Mouse (Mus musculus): ENCODE data around the gene 4921524J17Rik. TPM values are rescaled to one million over a fixed set of nuclear protein-coding genes. Genes with fewer than 3 reads are reported as not detected.

4921524J17Rik gene
- polyA plus RNA-seq, 1 experiment from 2014 or later, result 42.8 TPM

DNA sequence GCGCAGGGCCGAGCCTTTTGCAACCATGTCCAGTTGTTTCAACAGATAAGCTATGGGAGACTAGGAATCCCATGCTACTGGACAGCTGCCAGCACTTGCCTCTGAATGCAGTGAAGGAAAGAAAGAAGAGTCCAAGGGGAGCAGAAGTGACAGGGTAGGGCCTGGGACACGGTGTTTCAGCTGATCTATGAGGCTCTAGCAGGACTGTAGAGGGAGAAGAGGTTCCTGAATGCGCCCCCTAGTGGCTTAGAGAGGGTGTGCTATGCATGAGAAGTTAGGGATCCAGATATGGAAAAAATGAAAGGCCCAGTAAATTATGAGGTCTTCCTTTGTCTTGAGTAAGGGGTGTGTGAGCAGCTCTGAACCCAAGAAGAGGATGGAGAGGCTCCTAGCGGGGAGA is 35.1 kb downstream of the 4921524J17Rik start:
- Histone ChIP-seq H3K27ac (no peak overlapping the region), H3K9me3 (replicated peaks) (no peaks in the 10 kb centered on the region), H3K36me3 (no peaks in the 10 kb centered on the region), H3K4me1 (peaks cover 4% of the 10 kb centered on the region; the same call in 1 of the 2 replicates), H3K27me3 (no peaks in the 10 kb centered on the region), H3K9ac (no peak overlapping the region), H3K4me2 (no peak overlapping the region), H3K4me3 (replicated peaks) (no peak overlapping the region)
- no peak for ATAC-seq (replicated peaks; ENCODE audit: low FRiP score)
- 42% methylated on average over 5 of the region's 5 CpGs for WGBS

DNA sequence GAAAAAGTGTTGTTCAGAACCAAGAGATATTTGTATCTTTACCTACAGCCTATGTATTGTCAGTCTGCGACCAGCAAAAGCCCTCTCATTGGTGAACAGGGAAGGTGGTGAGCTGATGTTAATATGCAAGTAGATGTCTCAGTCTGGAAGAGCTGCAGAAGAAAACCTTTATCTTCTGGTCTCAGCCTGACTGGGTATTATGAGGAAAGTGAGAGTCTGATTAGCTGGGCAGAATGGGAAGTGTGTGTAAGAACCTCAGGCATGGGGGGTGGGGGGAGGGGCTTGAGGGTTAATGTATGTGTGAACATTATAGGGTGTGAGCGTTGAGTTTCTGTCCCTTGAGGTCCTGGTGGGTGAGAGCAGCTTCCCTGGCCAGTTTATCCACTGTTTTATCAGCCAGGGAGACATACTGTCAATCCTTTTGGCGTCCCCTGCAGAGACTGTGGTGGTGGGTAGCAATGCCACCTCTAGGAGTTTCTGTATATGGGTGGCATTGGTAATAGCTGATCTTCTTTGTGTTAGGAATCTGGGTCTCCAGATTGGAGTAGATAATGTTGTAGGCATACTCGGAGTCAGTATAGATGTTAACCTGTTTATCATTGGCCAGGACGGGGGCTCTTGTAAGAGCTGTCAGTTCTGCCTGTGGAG is 36.1 kb downstream of the 4921524J17Rik start:
- Histone ChIP-seq H3K4me2 (no peak overlapping the region), H3K4me3 (replicated peaks) (no peak overlapping the region), H3K27me3 (no peaks in the 10 kb centered on the region), H3K9ac (no peak overlapping the region), H3K36me3 (no peaks in the 10 kb centered on the region), H3K27ac (no peak overlapping the region), H3K4me1 (peaks cover 4% of the 10 kb centered on the region; the same call in 1 of the 2 replicates), H3K9me3 (replicated peaks) (no peaks in the 10 kb centered on the region)
- no peak for ATAC-seq (replicated peaks; ENCODE audit: low FRiP score)
- 87% methylated on average over 5 of the region's 5 CpGs for WGBS

DNA sequence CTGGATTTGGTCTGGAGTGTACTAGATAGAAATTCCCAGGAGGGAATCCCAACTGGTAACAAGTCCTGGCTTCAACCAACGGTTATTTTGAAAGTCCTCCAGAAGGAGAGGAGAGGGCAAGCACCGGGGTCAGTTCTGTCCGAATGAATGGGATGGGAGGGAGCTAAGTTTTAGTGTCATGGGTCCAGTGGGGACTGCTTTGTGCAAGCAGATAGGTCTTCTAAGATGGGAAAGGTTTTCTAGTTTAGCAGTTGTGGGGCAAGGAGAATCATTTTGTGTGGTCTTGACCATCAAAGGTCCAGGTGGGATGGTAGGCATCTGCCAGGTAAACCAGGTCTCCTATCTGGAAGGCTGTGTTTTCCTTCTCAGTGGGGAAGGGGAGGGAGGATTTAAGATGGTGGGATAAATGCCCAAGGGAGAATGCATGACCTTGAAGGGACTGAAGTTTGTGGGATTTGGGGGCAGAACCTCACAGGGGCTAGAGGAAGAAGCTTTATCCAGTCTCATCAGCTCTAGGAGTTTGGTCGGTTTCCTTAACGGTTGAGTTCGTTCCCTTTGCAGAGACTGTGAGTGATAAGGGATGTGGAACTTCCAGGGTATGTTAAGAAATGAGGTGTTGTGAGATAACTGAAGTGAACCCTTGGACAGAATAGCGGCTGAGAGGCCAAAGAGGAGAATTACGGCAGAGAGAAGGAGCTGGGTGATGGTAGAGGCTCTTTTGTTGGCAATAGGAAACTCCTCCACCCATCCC is 36.8 kb downstream of the 4921524J17Rik start:
- ATAC-seq (replicated peaks; ENCODE audit: low FRiP score), result no peak
- no peaks in the 10 kb centered on the region for H3K36me3 ChIP-seq
- no peak overlapping the region for H3K9ac ChIP-seq
- no peaks in the 10 kb centered on the region for H3K27me3 ChIP-seq
- no peak overlapping the region for H3K4me2 ChIP-seq
- H3K4me3 ChIP-seq (replicated peaks), result no peak overlapping the region
- H3K9me3 ChIP-seq (replicated peaks), result no peaks in the 10 kb centered on the region
- WGBS, result 73% methylated on average over 8 of the region's 8 CpGs
- H3K27ac ChIP-seq, result no peak overlapping the region
- H3K4me1 ChIP-seq, result peaks cover 4% of the 10 kb centered on the region; the same call in 1 of the 2 replicates

DNA sequence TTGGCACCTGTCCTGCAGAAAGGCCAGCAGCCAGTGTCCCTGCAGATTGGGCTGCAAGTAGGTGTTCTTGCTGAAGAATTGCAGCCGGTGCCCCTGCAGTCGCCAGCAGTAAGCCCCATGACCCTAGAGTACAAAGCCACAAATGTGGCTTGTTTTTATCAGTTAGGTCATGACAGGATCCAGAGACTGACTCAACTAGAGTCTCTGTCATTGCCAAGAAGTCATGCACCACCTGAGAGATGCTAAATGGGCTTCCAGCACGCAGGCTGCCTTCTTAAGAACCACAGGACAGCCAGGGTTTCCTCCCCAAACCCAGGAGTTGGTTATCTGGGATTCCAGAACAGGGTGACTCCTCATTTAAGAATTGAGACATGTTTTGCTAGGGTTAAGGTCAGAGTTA is 37.6 kb downstream of the 4921524J17Rik start:
- H3K9me3 ChIP-seq (replicated peaks), result no peaks in the 10 kb centered on the region
- no peaks in the 10 kb centered on the region for H3K27me3 ChIP-seq
- H3K4me3 ChIP-seq (replicated peaks), result no peak overlapping the region
- H3K9ac ChIP-seq, result no peak overlapping the region
- no peak overlapping the region for H3K27ac ChIP-seq
- H3K4me2 ChIP-seq, result no peak overlapping the region
- ATAC-seq (replicated peaks; ENCODE audit: low FRiP score), result no peak
- H3K36me3 ChIP-seq, result no peaks in the 10 kb centered on the region
- 74% methylated on average over 3 of the region's 3 CpGs for WGBS
- H3K4me1 ChIP-seq, result peaks cover 4% of the 10 kb centered on the region; the same call in 1 of the 2 replicates

DNA sequence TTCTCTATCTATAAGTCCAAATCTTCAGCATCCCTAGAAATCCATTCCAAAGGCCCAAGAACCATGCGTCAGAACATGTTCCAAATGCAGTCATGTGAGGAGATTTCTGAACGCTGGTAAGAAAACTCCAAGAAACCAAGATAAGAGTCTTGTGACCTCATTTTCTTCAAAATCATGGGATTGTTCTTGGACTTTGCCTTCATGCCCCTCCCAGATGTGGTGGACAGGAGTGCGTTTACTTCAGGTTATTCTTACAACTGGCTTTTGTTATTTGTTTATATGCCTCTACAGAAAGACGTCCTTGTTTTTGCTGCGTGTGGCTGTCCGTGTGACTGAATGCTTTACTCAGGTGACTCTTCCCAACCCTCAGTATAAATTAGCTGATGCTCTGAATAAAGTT is 39.4 kb downstream of the 4921524J17Rik start:
- Histone ChIP-seq H3K36me3 (no peaks in the 10 kb centered on the region), H3K9ac (no peak overlapping the region), H3K4me3 (replicated peaks) (no peak overlapping the region), H3K4me1 (peaks cover 4% of the 10 kb centered on the region; the same call in 1 of the 2 replicates), H3K4me2 (no peak overlapping the region), H3K27me3 (no peaks in the 10 kb centered on the region), H3K9me3 (replicated peaks) (no peaks in the 10 kb centered on the region), H3K27ac (no peak overlapping the region)
- ATAC-seq (replicated peaks; ENCODE audit: low FRiP score), result no peak
- 90% methylated on average over 6 of the region's 6 CpGs for WGBS

DNA sequence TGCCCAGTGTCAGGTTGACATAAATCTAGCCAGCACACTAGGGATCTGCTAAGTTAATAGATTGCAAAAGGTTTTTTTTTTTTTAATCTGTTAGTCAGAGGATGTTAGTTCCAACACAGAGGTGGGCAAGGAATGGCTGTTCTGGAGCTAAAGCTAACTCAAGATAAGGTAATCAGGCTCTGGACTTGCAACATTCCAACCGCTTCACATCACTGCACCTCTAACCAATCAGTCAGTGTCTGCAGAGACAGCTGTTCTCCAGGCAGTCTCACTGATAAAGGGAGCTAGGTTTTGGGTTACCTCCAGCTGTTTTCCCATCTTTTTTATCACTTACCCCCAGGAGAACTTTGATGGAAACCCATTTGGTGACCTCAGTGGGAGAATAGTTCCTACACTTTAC is 41.2 kb downstream of the 4921524J17Rik start:
- no peak overlapping the region for H3K9ac ChIP-seq
- H3K4me1 ChIP-seq, result no peaks in the 10 kb centered on the region
- H3K9me3 ChIP-seq (replicated peaks), result no peaks in the 10 kb centered on the region
- H3K4me3 ChIP-seq (replicated peaks), result no peak overlapping the region
- H3K4me2 ChIP-seq, result no peak overlapping the region
- H3K27me3 ChIP-seq, result no peaks in the 10 kb centered on the region
- no peak overlapping the region for H3K27ac ChIP-seq
- ATAC-seq (replicated peaks; ENCODE audit: low FRiP score), result no peak
- 77% methylated on average over 1 of the region's 1 CpGs for WGBS
- no peaks in the 10 kb centered on the region for H3K36me3 ChIP-seq

DNA sequence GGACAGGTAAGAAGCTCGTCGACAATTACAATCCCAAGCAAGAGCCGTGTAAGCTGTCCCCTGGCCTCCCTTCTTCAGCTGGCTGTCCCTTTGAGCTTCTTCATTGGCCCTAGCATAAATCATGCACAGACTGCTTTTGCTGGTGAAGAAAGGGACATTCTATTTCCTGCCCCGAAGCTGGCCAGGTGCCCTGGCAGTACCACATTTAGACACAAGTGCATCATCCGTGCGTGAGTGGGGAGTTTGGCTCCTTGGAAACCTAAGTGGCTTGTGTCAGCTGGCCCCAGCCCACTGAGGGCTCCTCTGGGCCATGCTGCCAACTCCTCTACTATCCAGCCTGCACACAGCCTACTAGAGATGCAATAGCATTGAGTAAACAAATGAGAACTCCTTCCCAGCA is 46.4 kb downstream of the 4921524J17Rik start, which contains the start of gene Mylk3:
Mylk3 (minus strand) TSS at position 141 of the 400 bp plus-strand sequence.
- no peak for ATAC-seq (replicated peaks; ENCODE audit: low FRiP score)
- Histone ChIP-seq H3K27ac (no peak within 1 kb of the TSS), H3K4me3 (replicated peaks) (no peak within 1 kb of the TSS), H3K4me1 (0 out of 2 replicates have a peak, but pooled peaks cover 7% of the 10 kb centered on the region), H3K9me3 (replicated peaks) (no peaks in the 10 kb centered on the region), H3K27me3 (no peaks in the 10 kb centered on the region), H3K9ac (no peak within 1 kb of the TSS), H3K4me2 (no peak within 1 kb of the TSS), H3K36me3 (no peaks in the 10 kb centered on the region)
- 74% methylated on average over 6 of the region's 6 CpGs for WGBS

DNA sequence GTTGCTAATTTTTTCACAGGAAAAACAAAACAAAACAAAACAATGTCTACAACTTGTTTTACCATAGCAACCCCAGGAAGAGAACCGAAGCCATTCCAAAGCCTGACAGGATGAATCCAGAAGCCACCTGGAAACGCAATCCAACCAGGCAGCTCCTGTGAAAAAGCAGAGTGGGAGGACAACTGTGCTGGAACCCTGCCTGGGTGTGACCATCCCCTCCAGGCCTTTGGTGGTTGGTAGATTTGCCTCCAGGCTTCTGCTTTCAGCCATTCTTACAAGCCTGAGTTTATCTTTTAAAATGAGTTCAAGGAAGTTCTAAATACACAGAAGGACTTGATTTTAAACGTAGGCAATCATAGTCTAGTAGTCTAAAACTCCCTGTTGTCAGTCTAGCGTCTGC is 50.7 kb downstream of the 4921524J17Rik start:
- peaks cover 32% of the 10 kb centered on the region for H3K4me1 ChIP-seq
- H3K9ac ChIP-seq, result no peak overlapping the region
- H3K27ac ChIP-seq, result no peak overlapping the region
- no peaks in the 10 kb centered on the region for H3K9me3 ChIP-seq (replicated peaks)
- H3K4me3 ChIP-seq (replicated peaks), result no peak overlapping the region
- no peaks in the 10 kb centered on the region for H3K27me3 ChIP-seq
- 74% methylated on average over 4 of the region's 4 CpGs for WGBS
- no peaks in the 10 kb centered on the region for H3K36me3 ChIP-seq
- ATAC-seq (replicated peaks; ENCODE audit: low FRiP score), result no peak
- H3K4me2 ChIP-seq, result no peak overlapping the region

DNA sequence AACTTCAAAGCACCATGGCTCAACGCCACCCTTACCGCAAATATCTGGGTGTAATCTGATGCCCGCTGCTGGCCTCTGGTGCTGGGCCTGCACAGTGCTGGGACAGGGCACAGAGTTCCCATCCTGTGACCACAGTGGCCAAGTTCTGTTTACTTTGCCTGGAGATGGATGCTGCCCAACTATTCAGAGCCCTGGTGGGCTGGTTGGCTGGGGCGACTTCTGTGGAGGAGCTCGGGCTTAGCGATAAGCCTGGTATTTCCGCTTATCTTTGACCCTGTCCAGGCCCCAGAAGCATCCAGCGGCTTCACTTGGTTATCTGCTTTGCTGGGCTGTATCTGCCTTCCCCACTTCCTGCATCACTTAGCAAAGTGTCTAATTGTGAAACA is 51.8 kb downstream of the 4921524J17Rik start:
- Histone ChIP-seq H3K27ac (0 out of 2 replicates have a peak overlapping the region, but pooled peaks have one; percentile 81), H3K9ac (no peak overlapping the region)
- 57% methylated on average over 8 of the region's 8 CpGs for WGBS

DNA sequence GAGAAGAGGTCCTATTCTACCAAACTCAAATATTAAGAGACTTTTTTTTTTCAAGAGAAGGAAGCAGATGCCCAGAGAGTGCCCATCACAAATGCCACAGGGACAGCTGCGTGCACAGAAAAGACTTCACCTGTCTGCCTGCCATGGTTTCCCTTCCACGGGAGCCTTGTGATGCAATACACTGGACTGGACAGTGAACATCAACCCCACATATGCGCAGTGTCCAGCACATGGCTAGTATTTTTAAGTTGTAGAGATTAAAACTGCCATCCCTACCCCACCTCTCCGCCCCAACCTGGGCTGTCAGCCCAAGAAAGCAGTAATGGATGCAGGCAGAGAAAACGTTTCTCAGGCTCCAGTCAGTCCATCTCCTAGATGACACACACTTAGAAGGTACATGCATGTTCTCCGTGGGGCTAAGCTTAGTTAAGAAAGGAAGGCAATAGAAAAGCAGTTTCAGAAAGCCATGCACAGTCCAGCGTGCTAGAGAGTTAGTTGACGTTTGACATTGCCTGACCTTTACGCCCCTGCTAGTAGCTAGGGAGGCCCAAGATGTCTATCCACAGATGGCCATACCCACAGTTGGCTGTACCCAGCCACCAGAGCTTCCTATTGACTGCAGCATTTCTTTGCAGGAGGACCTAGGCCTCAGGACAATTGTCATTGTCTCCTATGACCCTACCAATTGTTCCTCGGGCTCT is 52.4 kb downstream of the 4921524J17Rik start:
- Histone ChIP-seq H3K27ac (peak overlapping the region; percentile 81; the same call in 1 of the 2 replicates), H3K4me3 (replicated peaks) (no peak overlapping the region), H3K4me2 (no peak overlapping the region), H3K9ac (no peak overlapping the region), H3K27me3 (no peaks in the 10 kb centered on the region), H3K4me1 (peaks cover 35% of the 10 kb centered on the region), H3K36me3 (no peaks in the 10 kb centered on the region), H3K9me3 (replicated peaks) (no peaks in the 10 kb centered on the region)
- 72% methylated on average over 10 of the region's 10 CpGs for WGBS
- ATAC-seq (replicated peaks; ENCODE audit: low FRiP score), result no peak

More for the DNA sequence above, 51.8 kb downstream of the 4921524J17Rik start:
- Histone ChIP-seq H3K27me3 (no peaks in the 10 kb centered on the region), H3K9me3 (replicated peaks) (no peaks in the 10 kb centered on the region), H3K4me3 (replicated peaks) (no peak overlapping the region), H3K36me3 (no peaks in the 10 kb centered on the region), H3K4me1 (peaks cover 35% of the 10 kb centered on the region), H3K4me2 (no peak overlapping the region)
- peak; percentile 84 for ATAC-seq (replicated peaks; ENCODE audit: low FRiP score)

DNA sequence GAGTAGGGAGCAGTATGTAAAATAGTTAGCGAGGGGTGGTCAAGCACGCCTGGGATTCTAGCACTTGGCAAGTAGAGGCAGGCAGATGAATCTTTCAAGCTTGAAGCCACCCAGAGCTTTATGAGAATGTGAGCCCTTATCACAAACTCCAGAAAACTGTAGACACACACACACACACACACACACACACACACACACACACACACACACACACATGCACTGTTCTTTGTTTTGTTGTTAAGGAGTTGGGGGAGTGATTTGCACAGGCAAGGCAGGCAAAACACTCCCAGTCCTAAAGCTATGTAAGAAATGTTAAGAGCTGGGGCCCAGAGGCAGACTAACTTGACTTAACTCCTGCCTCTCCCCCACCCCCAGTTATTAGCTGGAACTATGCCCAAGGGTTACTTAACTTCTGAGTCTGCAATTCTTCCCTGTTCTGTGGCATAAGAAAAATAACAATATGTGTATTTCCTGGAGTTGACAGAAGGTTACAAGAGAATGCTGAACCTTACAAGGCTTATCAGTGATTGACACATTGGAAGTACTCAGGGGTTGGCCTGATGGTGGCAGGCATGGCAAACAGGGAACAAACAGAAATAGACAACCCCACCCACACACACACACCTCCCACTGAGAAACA is 53.4 kb downstream of the 4921524J17Rik start:
- WGBS, result 22% methylated on average over 2 of the region's 2 CpGs
- no peaks in the 10 kb centered on the region for H3K36me3 ChIP-seq
- H3K4me2 ChIP-seq, result no peak overlapping the region
- peak overlapping the region; percentile 81 for H3K27ac ChIP-seq
- peak; percentile 76 for ATAC-seq (replicated peaks; ENCODE audit: low FRiP score)
- H3K4me1 ChIP-seq, result peaks cover 37% of the 10 kb centered on the region
- no peaks in the 10 kb centered on the region for H3K27me3 ChIP-seq
- no peak overlapping the region for H3K4me3 ChIP-seq (replicated peaks)
- H3K9ac ChIP-seq, result no peak overlapping the region
- no peaks in the 10 kb centered on the region for H3K9me3 ChIP-seq (replicated peaks)

All from kidney, embryonic 15.5 days (tissue).